Mouse (Mus musculus) spleen, adult 2 months (tissue): ENCODE measurements around the gene Dnajb1.

Source experiments
- CTCF ChIP-seq: fragments of 200-500 bp; IDR thresholded peaks from 2 replicates; pipeline ENCODE4 v1.5.1; 2011; ENCODE audit warnings: mild to moderate bottlenecking, inconsistent platforms; ENCODE audit not compliant: insufficient read depth, insufficient read length, insufficient replicate concordance; ENCODE audit errors: extremely low read depth
- POLR2A ChIP-seq: fragments of 200-500 bp; IDR thresholded peaks from 2 replicates; pipeline ENCODE4 v1.6.1; 2011; ENCODE audit warnings: low read depth, low read length, inconsistent platforms

DNA sequence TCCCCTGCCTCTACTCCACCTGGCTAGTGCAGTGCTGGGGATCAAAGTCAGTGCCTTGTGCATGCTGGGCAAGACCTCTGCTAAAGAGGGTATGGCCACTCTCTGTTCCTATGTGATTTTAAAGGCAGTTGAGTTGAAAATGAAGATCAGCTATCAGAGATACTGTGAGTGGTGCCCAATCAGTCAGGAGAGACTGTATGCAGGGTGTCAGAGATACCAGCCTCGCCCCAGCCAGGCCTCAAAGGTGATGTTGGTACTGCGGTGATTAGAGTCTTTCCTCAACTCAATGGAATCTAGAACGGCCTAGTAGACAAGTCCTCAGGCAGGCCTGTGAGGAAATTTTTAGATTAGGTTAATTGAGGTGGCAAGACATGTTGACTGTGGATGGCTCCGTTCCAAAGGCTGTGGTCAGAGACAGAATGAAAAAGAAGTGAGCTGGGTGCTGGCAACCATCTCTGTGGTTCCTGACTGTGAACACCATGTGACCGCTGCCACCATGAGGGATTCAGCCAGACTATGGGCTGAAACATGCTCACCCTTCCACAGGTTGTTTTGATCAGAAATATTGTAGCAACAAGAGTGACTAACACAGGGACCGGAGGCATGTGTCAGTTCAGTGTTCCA, 17.8 kb downstream of the Dnajb1 start:
- TF ChIP-seq CTCF (no peak), POLR2A (no peak)
